Mouse (Mus musculus) lung, adult 2 months (tissue): ENCODE data around the gene Tenm3. TPM values are rescaled to one million over a fixed set of nuclear protein-coding genes. Genes with fewer than 3 reads are reported as not detected.
"Not testable (repeated sequence)": the region's sequence is repeated elsewhere in the genome, so short reads cannot be mapped to it uniquely, and the experiment has no call there.

Experiments
- DNase-seq: peaks from one replicate; pipeline ENCODE4 v3.0.0; 2022
- H3K4me1 ChIP-seq: fragments of 200-500 bp; 2 replicates; pipeline ENCODE4 v1.6.1; 2011; ENCODE audit warnings: low read length; ENCODE audit not compliant: control insufficient read depth, insufficient read depth
- H3K4me3 ChIP-seq: fragments of 200-500 bp; replicated peaks from 2 replicates; pipeline ENCODE3; 2011; ENCODE audit warnings: low read depth, mild to moderate bottlenecking, control low read depth, low read length; ENCODE audit errors: extremely low read depth
- CTCF ChIP-seq: fragments of 200-500 bp; IDR thresholded peaks from 2 replicates; pipeline ENCODE4 v1.5.1; 2011; ENCODE audit warnings: mild to moderate bottlenecking, low read length, control low read depth; ENCODE audit not compliant: insufficient read depth
- POLR2A ChIP-seq: fragments of 200-500 bp; IDR thresholded peaks from 2 replicates; pipeline ENCODE4 v1.6.1; 2011; ENCODE audit warnings: low read depth, mild to moderate bottlenecking, control low read depth, low read length, borderline replicate concordance; ENCODE audit errors: extremely low read depth
- WGBS: fragments of 180-500 bp; shearing (Covaris S2); methylation state at CpG from one replicate; pipeline ENCODE4 v1.1.7; 2018; 5-methylcytosine and 5-hydroxymethylcytosine counted together
- polyA plus RNA-seq: library from polyadenylated mRNA; depleted of rRNA; stranded (reverse); fragments of >200 nt; gene quantifications from 2 replicates; pipeline ENCODE4 v1.2.3, GENCODE M21; 2012

The Tenm3 gene
- polyA plus RNA-seq, 1 experiment, result 1.1 TPM

DNA sequence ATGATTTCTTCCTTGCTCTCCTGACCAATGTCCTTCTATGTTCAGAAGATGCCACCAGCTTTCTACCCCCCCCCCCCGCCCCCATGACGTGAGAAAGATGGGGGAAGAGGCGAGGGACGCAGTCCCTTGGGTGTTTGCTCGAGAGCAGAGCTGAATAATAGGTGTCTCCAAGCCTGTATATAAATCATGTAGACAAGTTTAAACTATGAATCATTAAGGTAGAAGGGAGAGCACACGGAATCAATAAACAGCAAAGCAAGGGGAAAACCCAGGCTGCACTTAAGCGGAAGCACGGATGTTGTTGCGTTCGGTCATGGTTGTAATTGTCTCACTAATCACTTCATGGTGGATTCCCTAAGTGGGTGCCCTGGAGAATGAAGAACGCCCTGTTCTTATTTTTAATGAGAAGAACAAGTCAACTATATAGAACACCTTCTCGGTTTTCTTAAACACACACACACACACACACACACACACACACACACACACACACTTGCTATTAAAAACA is 638.9 kb downstream of the Tenm3 start:
- WGBS, result 78% methylated on average over 12 of the region's 12 CpGs
- DNase-seq, result no peak
- TF ChIP-seq CTCF (no peak), POLR2A (no peak)

DNA sequence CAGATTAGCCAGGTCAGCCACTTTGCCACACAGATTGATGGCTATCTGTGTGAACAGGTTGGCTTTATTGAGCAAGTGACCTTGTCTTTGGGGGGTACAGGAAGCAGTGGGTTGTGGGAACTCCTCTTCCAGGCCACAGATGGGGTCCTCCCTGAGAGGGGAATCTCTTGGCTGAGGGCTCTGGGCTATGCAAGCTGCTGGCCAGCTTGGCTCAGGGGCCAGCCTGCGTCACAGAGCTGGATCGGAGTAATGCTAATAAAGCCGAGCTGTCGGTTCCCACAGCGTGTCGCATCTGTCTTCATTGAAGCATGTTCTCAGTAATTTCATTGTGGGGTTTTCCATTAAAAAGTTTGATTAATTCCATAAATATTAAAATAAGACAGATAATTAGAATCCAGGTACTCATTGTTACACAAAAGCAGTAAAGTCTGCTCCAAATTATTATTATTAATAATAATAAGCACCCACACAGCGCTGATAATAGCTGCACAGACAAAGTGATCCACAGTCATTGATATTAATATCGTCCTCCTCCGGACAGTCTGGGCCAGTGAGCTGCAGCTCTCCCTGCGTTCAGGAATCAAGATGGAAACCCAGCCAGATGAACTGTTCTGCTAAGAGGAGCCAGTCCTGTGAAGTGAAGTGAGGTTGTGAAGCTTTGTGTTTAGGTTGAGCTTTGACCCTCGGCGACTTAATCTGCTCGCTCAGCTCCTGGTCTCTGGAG is 639.5 kb downstream of the Tenm3 start:
- TF ChIP-seq CTCF (no peak), POLR2A (no peak)
- no peak for DNase-seq
- Histone ChIP-seq H3K4me3 (no peak overlapping the region), H3K4me1 (no peaks in the 10 kb centered on the region)
- WGBS, result 81% methylated on average over 13 of the region's 13 CpGs

More for the DNA sequence above, 638.9 kb downstream of the Tenm3 start:
- Histone ChIP-seq H3K4me1 (no peaks in the 10 kb centered on the region), H3K4me3 (no peak overlapping the region)

DNA sequence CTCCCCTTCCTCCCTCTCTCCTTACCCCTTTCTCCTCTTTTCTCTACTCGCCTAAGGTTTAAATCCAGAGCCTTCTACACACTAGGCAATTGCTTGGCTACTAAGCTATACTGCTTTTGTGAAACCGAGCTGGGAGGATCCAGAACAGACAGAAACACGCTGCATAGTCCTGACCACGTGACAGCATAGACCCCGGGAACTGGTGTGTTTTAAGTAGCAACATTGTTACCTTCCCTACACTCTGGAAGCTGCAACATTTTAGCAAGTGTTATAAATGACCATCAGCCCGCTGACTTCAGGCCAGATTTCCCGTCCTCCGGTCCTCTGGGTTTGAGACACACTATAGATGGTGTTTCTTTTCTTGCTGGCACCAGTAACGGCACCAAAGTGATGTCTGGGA is 640.1 kb downstream of the Tenm3 start:
- no peak overlapping the region for H3K4me3 ChIP-seq
- 58% methylated on average over 9 of the region's 9 CpGs for WGBS
- DNase-seq, result no peak
- TF ChIP-seq CTCF, result no peak
- no peaks in the 10 kb centered on the region for H3K4me1 ChIP-seq

DNA sequence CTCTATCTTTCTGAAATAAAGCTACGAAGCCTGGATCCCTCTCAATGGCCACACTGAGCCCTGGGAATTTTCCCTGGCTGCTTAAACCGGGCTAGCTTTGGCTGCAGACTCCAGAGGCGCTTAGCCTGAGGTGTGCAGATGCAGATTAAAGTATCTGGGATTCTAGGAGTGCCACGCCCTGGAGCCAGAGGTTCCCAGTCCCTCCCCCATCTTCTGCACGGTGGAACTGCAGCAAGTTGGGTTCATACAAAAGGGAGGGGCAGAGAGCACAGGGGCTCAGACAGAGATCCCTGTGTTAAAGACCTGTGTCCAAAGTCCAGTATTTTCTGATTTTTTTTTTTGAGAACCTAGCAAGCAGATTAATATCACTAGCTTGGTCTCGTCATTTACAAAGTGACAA is 640.6 kb downstream of the Tenm3 start:
- TF ChIP-seq POLR2A, result no peak
- TF ChIP-seq CTCF, result no peak
- Histone ChIP-seq H3K4me3 (no peak overlapping the region), H3K4me1 (no peaks in the 10 kb centered on the region)
- no peak for DNase-seq
- 57% methylated on average over 6 of the region's 6 CpGs for WGBS

DNA sequence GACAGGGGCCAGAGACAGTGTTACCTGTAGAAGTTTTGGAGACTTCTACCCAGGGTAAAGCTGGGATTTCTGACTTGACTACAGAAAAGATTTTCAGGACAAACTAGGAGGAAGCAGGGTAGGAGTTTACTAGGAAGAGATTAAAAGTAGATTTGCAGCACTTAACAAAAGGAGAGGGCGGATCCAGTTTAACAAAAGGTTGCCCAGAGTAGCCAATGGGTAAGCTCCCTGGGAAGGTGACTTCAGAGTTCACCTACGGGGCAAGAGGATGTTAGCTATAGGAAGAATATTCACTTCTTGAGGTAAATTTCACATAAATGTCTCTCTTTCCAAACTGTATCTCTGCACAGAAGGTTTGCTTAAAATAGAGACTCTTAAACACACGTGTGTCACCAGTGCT is 641.1 kb downstream of the Tenm3 start:
- WGBS, result 62% methylated on average over 3 of the region's 3 CpGs
- DNase-seq, result no peak
- TF ChIP-seq CTCF, result no peak
- TF ChIP-seq POLR2A, result no peak

DNA sequence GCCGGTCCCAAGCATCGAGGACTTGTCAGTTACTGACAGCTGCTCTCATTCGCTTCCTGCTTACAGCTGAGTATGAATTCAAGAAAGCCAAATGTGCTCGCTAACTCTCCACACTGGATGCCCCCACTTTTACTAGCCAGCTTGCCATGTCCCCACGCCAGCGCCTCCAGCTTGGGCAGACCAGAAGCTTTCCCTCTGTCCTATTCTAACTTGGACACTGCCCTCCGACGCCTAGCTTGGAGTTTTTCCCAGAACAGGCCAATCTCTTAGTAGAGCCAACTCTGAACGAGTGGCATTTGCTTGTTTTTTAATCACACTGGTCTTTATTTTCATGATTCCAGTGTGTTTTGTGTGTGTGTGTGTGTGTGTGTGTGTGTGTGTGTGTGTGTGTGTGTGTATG is 644.6 kb downstream of the Tenm3 start:
- no peak overlapping the region for H3K4me3 ChIP-seq
- H3K4me1 ChIP-seq, result no peaks in the 10 kb centered on the region
- DNase-seq, result no peak
- WGBS, result 84% methylated on average over 9 of the region's 9 CpGs
- TF ChIP-seq POLR2A, result no peak

More for the DNA sequence above, 641.1 kb downstream of the Tenm3 start:
- Histone ChIP-seq H3K4me1 (no peaks in the 10 kb centered on the region), H3K4me3 (no peak overlapping the region)

DNA sequence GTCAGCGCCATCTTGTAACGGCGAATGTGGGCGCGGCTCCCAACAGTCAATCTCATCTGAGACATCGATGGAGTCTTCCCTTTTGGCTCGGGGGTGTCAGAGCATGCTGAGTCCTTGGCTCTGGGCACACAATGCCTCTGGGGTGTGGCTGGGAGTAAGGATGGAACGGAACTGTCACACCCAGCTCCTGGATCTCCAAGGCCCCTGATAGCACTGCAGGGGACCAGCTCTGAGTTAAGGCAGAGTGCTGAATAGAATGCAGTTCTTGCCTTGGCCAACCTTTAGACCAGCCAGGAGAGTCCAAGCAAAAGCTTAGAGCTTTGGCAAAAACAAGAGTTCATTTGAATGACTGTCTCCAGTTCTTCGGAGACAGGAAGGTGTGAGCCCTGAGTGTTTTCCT is 647.8 kb downstream of the Tenm3 start:
- no peak overlapping the region for H3K4me3 ChIP-seq
- 92% methylated on average over 9 of the region's 9 CpGs for WGBS

DNA sequence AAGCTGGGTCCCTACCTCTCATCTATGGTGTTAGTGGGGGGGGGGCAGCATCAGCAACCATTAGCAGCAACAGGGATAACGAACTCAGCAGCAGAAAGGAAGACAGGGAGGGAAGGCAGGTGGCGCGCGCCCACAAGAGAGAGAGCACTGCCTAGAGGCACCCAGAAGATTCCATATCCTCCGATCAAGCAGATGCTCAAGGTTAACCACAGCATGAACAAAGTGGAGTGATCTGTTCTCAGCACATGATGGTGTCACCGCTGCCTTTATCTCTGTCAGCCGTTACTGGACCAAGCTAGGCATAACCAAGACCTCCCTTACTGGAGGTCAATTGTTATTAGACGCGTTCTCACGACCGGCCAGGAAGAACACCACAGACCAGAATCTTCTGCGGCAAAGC is 655.2 kb downstream of the Tenm3 start:
- no peak for TF ChIP-seq POLR2A
- TF ChIP-seq CTCF, result no peak
- Histone ChIP-seq H3K4me3 (no peak overlapping the region), H3K4me1 (no peaks in the 10 kb centered on the region)
- WGBS, result 95% methylated on average over 12 of the region's 12 CpGs
- no peak for DNase-seq

More for the DNA sequence above, 647.8 kb downstream of the Tenm3 start:
- TF ChIP-seq CTCF (no peak), POLR2A (no peak)
- no peaks in the 10 kb centered on the region for H3K4me1 ChIP-seq
- no peak for DNase-seq

DNA sequence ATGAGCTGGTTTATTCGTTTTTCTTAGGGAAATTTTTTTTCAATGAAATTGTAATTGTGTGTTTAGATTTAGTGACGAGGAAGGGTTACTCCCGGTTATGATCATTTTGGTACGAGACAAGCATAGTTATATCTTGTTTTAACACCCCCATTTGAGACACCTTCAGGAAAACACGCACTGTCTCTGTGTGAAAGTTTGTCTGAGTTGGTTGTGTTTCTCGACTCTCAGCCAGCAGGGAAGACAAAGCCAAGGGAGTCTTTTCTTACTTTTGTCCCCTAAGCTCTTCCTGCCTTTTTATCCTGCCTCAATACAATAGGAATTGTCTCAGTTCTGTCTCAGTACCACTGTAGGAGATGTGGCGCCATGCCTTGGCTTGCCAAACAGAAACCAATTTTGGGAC is 660.0 kb downstream of the Tenm3 start:
- Histone ChIP-seq H3K4me1 (no peaks in the 10 kb centered on the region), H3K4me3 (no peak overlapping the region)
- WGBS, result 86% methylated on average over 7 of the region's 7 CpGs
- no peak for TF ChIP-seq CTCF
- TF ChIP-seq POLR2A, result no peak
- no peak for DNase-seq

DNA sequence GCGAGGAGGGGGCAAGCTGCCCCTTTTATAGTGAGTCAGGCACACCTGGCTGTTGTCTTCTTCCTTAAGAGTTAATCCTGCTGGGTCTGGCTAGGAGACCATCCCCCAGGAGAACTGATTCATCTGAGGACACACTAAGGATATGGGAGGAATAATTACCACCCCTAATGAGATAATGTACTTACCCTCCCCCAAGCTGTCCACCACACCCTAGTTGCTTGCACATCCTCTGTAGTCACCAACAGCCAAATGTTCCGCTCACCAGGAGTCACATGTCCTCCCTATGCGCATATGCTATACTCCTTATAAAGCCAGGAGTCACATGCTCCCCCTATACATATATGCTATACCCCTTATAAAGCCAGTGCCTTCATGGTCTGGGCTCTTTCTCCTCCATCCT is 662.8 kb downstream of the Tenm3 start:
- DNase-seq, result no peak
- Histone ChIP-seq H3K4me1 (no peaks in the 10 kb centered on the region), H3K4me3 (no peak overlapping the region)
- 89% methylated on average over 3 of the region's 3 CpGs for WGBS
- no peak for TF ChIP-seq CTCF
- TF ChIP-seq POLR2A, result no peak

DNA sequence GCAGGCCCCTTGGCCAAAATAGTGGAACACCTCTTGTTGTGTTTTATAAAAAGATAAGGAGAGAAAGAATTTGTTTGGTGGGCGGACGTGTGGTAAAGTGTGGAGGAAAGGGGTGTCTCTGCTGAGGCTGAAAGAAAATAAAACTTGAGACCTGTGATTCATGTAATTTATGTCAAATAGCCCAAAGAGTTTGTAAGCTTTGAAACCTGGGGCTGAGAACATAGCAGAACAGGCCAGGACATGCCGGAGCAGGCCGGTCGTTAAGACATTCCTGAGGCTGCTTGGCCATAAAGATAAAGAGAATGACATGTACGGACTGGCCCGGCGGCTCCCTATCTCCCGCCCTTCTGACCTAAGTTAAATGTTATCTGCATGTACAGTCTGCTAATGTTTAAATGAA is 663.6 kb downstream of the Tenm3 start:
- not testable (repeated sequence) for DNase-seq, H3K4me3 ChIP-seq, H3K4me1 ChIP-seq
- WGBS, result 88% methylated on average over 9 of the region's 9 CpGs
